Mouse (Mus musculus): ENCODE measurements around the gene Cfap52. TPM values are rescaled to one million over a fixed set of nuclear protein-coding genes. Genes with fewer than 3 reads are reported as not detected.

The Cfap52 gene
- polyA plus RNA-seq, 1 experiment from 2014 or later, result 2.8 TPM

GRCm38 (mm10) chr11:67925000-67925399 lies 40.5 kb downstream of the Cfap52 start:
- 92% methylated on average over 13 of the region's 13 CpGs for WGBS
- no peak overlapping the region for H3K9ac ChIP-seq (replicated peaks)
- no peak overlapping the region for H3K27ac ChIP-seq (replicated peaks)
- H3K9me3 ChIP-seq (replicated peaks), result no peaks in the 10 kb centered on the region
- H3K4me3 ChIP-seq (replicated peaks), result no peak overlapping the region
- peaks cover 18% of the 10 kb centered on the region for H3K27me3 ChIP-seq (replicated peaks)
- H3K36me3 ChIP-seq, result no peaks in the 10 kb centered on the region
- H3K4me1 ChIP-seq, result peaks cover 18% of the 10 kb centered on the region
- no peak overlapping the region for H3K4me2 ChIP-seq
- ATAC-seq (ENCODE audit: low FRiP score), result no peak

GRCm38 (mm10) chr11:67923720-67924119 lies 41.7 kb downstream of the Cfap52 start:
- 92% methylated on average over 5 of the region's 5 CpGs for WGBS
- H3K4me2 ChIP-seq, result no peak overlapping the region
- no peak overlapping the region for H3K27ac ChIP-seq (replicated peaks)
- H3K4me1 ChIP-seq, result peaks cover 18% of the 10 kb centered on the region
- H3K9me3 ChIP-seq (replicated peaks), result no peaks in the 10 kb centered on the region
- no peak overlapping the region for H3K4me3 ChIP-seq (replicated peaks)
- H3K27me3 ChIP-seq (replicated peaks), result peaks cover 21% of the 10 kb centered on the region
- no peaks in the 10 kb centered on the region for H3K36me3 ChIP-seq
- no peak overlapping the region for H3K9ac ChIP-seq (replicated peaks)
- ATAC-seq (ENCODE audit: low FRiP score), result no peak

GRCm38 (mm10) chr11:67922755-67923125 lies 42.7 kb downstream of the Cfap52 start:
- Histone ChIP-seq H3K9me3 (replicated peaks) (no peaks in the 10 kb centered on the region), H3K36me3 (no peaks in the 10 kb centered on the region), H3K27ac (replicated peaks) (no peak overlapping the region; the same call in 1 of the 2 replicates), H3K4me3 (replicated peaks) (peak overlapping the region; percentile 56), H3K4me2 (peak overlapping the region; percentile 100), H3K4me1 (peaks cover 18% of the 10 kb centered on the region), H3K9ac (replicated peaks) (no peak overlapping the region), H3K27me3 (replicated peaks) (peaks cover 21% of the 10 kb centered on the region)
- under 1% methylated on average over 12 of the region's 12 CpGs for WGBS
- peak; percentile 68 for ATAC-seq (ENCODE audit: low FRiP score)

- 1% methylated on average over 67 of the region's 80 CpGs for WGBS
- Histone ChIP-seq H3K4me3 (replicated peaks) (peak within 1 kb of the TSS; percentile 56), H3K9ac (replicated peaks) (peak within 1 kb of the TSS; percentile 47), H3K4me1 (peaks cover 18% of the 10 kb centered on the region), H3K4me2 (peak within 1 kb of the TSS; percentile 100), H3K27me3 (replicated peaks) (peaks cover 21% of the 10 kb centered on the region), H3K27ac (replicated peaks) (no peak within 1 kb of the TSS; the same call in 1 of the 2 replicates), H3K9me3 (replicated peaks) (no peaks in the 10 kb centered on the region), H3K36me3 (no peaks in the 10 kb centered on the region)
- ATAC-seq (ENCODE audit: low FRiP score), result peak; percentile 70
Measured at GRCm38 (mm10) chr11:67921827-67922754, 43.4 kb downstream of the Cfap52 start, which contains the start of gene Usp43. TSS of gene Usp43 (minus strand) at chr11:67922153.

- Histone ChIP-seq H3K4me1 (peaks cover 18% of the 10 kb centered on the region), H3K36me3 (no peaks in the 10 kb centered on the region), H3K4me2 (peak overlapping the region; percentile 100), H3K9me3 (replicated peaks) (no peaks in the 10 kb centered on the region), H3K27me3 (replicated peaks) (peaks cover 21% of the 10 kb centered on the region), H3K27ac (replicated peaks) (no peak overlapping the region), H3K4me3 (replicated peaks) (peak overlapping the region; percentile 56), H3K9ac (replicated peaks) (peak overlapping the region; percentile 47)
- peak; percentile 45 for ATAC-seq (ENCODE audit: low FRiP score)
- WGBS, result 3% methylated on average over 47 of the region's 47 CpGs
Measured at GRCm38 (mm10) chr11:67921091-67921826, 44.2 kb downstream of the Cfap52 start.

- no peak overlapping the region for H3K27ac ChIP-seq (replicated peaks)
- ATAC-seq (ENCODE audit: low FRiP score), result no peak
- no peak overlapping the region for H3K4me3 ChIP-seq (replicated peaks)
- H3K4me1 ChIP-seq, result peaks cover 18% of the 10 kb centered on the region
- H3K9me3 ChIP-seq (replicated peaks), result no peaks in the 10 kb centered on the region
- peaks cover 21% of the 10 kb centered on the region for H3K27me3 ChIP-seq (replicated peaks)
- WGBS, result 58% methylated on average over 9 of the region's 9 CpGs
- H3K36me3 ChIP-seq, result no peaks in the 10 kb centered on the region
- peak overlapping the region; percentile 100 for H3K4me2 ChIP-seq
- no peak overlapping the region for H3K9ac ChIP-seq (replicated peaks)
Measured at GRCm38 (mm10) chr11:67920226-67920960, 45.1 kb downstream of the Cfap52 start.

GRCm38 (mm10) chr11:67919593-67919992 lies 45.9 kb downstream of the Cfap52 start:
- Histone ChIP-seq H3K36me3 (no peaks in the 10 kb centered on the region), H3K4me1 (peaks cover 18% of the 10 kb centered on the region), H3K27me3 (replicated peaks) (peaks cover 21% of the 10 kb centered on the region), H3K4me2 (no peak overlapping the region), H3K27ac (replicated peaks) (no peak overlapping the region), H3K9ac (replicated peaks) (no peak overlapping the region), H3K9me3 (replicated peaks) (no peaks in the 10 kb centered on the region), H3K4me3 (replicated peaks) (no peak overlapping the region)
- no peak for ATAC-seq (ENCODE audit: low FRiP score)
- 83% methylated on average over 5 of the region's 5 CpGs for WGBS

GRCm38 (mm10) chr11:67917126-67917525 lies 48.3 kb downstream of the Cfap52 start:
- H3K9me3 ChIP-seq (replicated peaks), result no peaks in the 10 kb centered on the region
- no peak overlapping the region for H3K9ac ChIP-seq (replicated peaks)
- no peak overlapping the region for H3K27ac ChIP-seq (replicated peaks)
- no peaks in the 10 kb centered on the region for H3K36me3 ChIP-seq
- WGBS, result 83% methylated on average over 3 of the region's 3 CpGs
- no peak overlapping the region for H3K4me2 ChIP-seq
- H3K4me3 ChIP-seq (replicated peaks), result no peak overlapping the region
- peaks cover 10% of the 10 kb centered on the region for H3K4me1 ChIP-seq
- H3K27me3 ChIP-seq (replicated peaks), result peaks cover 21% of the 10 kb centered on the region
- ATAC-seq (ENCODE audit: low FRiP score), result no peak

- H3K4me2 ChIP-seq, result no peak overlapping the region
- no peak for ATAC-seq (ENCODE audit: low FRiP score)
- H3K4me3 ChIP-seq (replicated peaks), result no peak overlapping the region
- 86% methylated on average over 5 of the region's 5 CpGs for WGBS
- no peak overlapping the region for H3K27ac ChIP-seq (replicated peaks)
- no peaks in the 10 kb centered on the region for H3K9me3 ChIP-seq (replicated peaks)
- no peaks in the 10 kb centered on the region for H3K36me3 ChIP-seq
- no peaks in the 10 kb centered on the region for H3K4me1 ChIP-seq
- no peaks in the 10 kb centered on the region for H3K27me3 ChIP-seq (replicated peaks)
- H3K9ac ChIP-seq (replicated peaks), result no peak overlapping the region
Measured at GRCm38 (mm10) chr11:67911074-67911473, 54.4 kb downstream of the Cfap52 start.

- WGBS, result 91% methylated on average over 4 of the region's 4 CpGs
- Histone ChIP-seq H3K4me1 (no peaks in the 10 kb centered on the region), H3K4me3 (replicated peaks) (no peak overlapping the region), H3K27ac (replicated peaks) (no peak overlapping the region), H3K9ac (replicated peaks) (no peak overlapping the region), H3K36me3 (no peaks in the 10 kb centered on the region), H3K4me2 (no peak overlapping the region), H3K9me3 (replicated peaks) (no peaks in the 10 kb centered on the region), H3K27me3 (replicated peaks) (no peaks in the 10 kb centered on the region)
- ATAC-seq (ENCODE audit: low FRiP score), result no peak
Measured at GRCm38 (mm10) chr11:67903756-67904155, 61.7 kb downstream of the Cfap52 start.

GRCm38 (mm10) chr11:67897064-67897560 lies 68.3 kb downstream of the Cfap52 start:
- no peak overlapping the region for H3K4me2 ChIP-seq
- H3K9ac ChIP-seq (replicated peaks), result no peak overlapping the region
- H3K9me3 ChIP-seq (replicated peaks), result no peaks in the 10 kb centered on the region
- no peaks in the 10 kb centered on the region for H3K27me3 ChIP-seq (replicated peaks)
- WGBS, result 46% methylated on average over 8 of the region's 8 CpGs
- no peak for ATAC-seq (ENCODE audit: low FRiP score)
- peaks cover 5% of the 10 kb centered on the region; the same call in 1 of the 2 replicates for H3K4me1 ChIP-seq
- no peak overlapping the region for H3K27ac ChIP-seq (replicated peaks)
- no peaks in the 10 kb centered on the region for H3K36me3 ChIP-seq
- no peak overlapping the region for H3K4me3 ChIP-seq (replicated peaks)

All from neural tube, embryonic 15.5 days (tissue).